Mouse (Mus musculus): ENCODE data around the gene Dnah3. TPM values are rescaled to one million over a fixed set of nuclear protein-coding genes. Genes with fewer than 3 reads are reported as not detected.

Dnah3 gene
- polyA plus RNA-seq, 1 experiment from 2014 or later: 0.01 TPM

DNA sequence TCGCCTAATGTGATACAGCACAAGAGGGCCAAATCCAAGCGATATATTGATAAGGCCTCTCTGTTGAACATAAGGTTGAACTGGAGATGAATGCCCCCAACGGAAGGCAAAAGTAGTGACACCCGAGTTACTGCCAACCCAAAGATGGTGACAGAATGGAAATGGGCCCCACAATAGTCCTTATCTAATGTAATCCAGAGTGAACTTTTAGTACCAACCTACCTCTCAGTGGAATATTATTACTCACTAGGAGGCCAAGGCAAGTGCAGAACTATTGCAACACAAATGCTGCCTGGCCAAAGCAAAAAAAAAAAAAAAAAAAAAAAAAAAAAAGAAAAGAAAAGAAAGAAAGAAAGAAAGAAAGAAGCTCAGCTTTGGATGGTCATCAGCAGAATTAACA is 202.3 kb downstream of the Dnah3 start:
- no peak overlapping the region for H3K9ac ChIP-seq
- no peak overlapping the region for H3K4me2 ChIP-seq
- H3K9me3 ChIP-seq: no peaks in the 10 kb centered on the region
- H3K36me3 ChIP-seq: no peaks in the 10 kb centered on the region
- H3K4me1 ChIP-seq: no peaks in the 10 kb centered on the region
- H3K27ac ChIP-seq: no peak overlapping the region
- ATAC-seq (ENCODE audit: insufficient read depth, low FRiP score, low read depth): no peak
- WGBS: 87% methylated on average over 4 of the region's 4 CpGs
- H3K4me3 ChIP-seq (replicated peaks): no peak overlapping the region
- no peaks in the 10 kb centered on the region for H3K27me3 ChIP-seq (replicated peaks)

DNA sequence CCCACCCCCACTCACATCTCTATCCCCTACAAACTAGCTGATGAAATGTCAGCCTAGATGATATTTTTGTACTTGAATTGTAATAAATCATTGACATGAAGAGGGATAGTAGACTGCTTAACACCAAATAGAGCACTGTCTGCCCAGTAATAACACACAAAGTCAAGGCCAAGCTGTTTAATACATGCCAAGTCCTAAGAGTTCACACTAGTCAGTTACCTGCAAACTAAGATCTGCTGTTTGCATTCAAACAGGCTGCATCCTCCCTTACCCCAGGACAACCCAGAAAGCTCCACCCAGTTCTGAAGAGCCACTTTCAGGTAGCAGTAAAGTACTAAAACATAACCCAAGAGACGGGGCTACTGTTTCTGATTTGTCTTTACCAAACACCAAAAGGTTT is 202.9 kb downstream of the Dnah3 start:
- ATAC-seq (ENCODE audit: insufficient read depth, low FRiP score, low read depth): no peak
- WGBS: 91% methylated on average over 1 of the region's 1 CpGs
- Histone ChIP-seq H3K27me3 (replicated peaks) (no peaks in the 10 kb centered on the region), H3K27ac (no peak overlapping the region), H3K4me2 (no peak overlapping the region), H3K9ac (no peak overlapping the region), H3K9me3 (no peaks in the 10 kb centered on the region), H3K4me3 (replicated peaks) (no peak overlapping the region), H3K4me1 (no peaks in the 10 kb centered on the region), H3K36me3 (no peaks in the 10 kb centered on the region)

DNA sequence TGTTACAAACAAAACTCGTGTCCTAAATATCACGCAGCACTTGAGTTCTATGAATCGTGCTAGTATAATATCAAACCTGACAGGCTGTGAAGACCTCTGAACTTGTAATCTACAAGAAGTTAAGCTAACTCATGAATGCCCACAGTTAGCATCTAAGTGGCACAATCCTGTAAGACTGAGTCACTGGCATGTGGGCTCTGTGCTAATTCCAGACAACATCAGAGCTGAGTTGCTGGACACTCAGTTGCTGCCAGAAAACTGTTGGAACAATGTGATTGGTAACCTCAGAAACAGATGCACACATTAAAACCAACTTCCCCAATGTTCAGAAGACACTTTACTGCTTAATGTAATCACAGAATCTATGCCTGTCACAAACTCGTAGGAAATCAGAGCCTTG is 207.2 kb downstream of the Dnah3 start:
- 85% methylated on average over 4 of the region's 4 CpGs for WGBS
- no peaks in the 10 kb centered on the region for H3K4me1 ChIP-seq
- H3K9me3 ChIP-seq: no peaks in the 10 kb centered on the region
- no peak overlapping the region for H3K4me2 ChIP-seq
- H3K4me3 ChIP-seq (replicated peaks): no peak overlapping the region
- no peak overlapping the region for H3K9ac ChIP-seq
- ATAC-seq (ENCODE audit: insufficient read depth, low FRiP score, low read depth): no peak
- no peak overlapping the region for H3K27ac ChIP-seq
- H3K36me3 ChIP-seq: no peaks in the 10 kb centered on the region
- no peaks in the 10 kb centered on the region for H3K27me3 ChIP-seq (replicated peaks)

DNA sequence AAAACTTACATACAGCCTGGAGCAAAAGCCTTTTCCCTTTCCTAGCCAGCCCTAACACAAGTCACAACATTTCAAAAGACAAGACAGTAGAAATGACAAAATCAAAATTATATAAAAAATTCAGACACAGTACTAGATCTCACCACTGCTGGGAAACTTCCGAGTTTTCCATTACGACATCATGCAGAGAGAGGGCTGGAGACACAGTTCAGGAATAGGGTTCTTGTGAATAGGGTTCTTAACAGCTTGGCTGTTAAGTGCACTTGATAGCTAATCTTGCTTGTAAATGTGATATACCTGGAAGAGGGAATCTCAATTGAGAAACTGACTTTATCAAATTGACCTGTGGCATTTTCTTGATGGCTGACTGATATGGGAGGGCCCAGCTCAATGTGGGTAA is 213.9 kb downstream of the Dnah3 start:
- H3K27me3 ChIP-seq (replicated peaks): no peaks in the 10 kb centered on the region
- no peak overlapping the region for H3K4me3 ChIP-seq (replicated peaks)
- 97% methylated on average over 2 of the region's 2 CpGs for WGBS
- no peak overlapping the region for H3K4me2 ChIP-seq
- no peak overlapping the region for H3K9ac ChIP-seq
- 0 out of 2 replicates have a peak, but pooled peaks cover 3% of the 10 kb centered on the region for H3K36me3 ChIP-seq
- no peak for ATAC-seq (ENCODE audit: insufficient read depth, low FRiP score, low read depth)
- H3K4me1 ChIP-seq: no peaks in the 10 kb centered on the region
- H3K9me3 ChIP-seq: no peaks in the 10 kb centered on the region
- H3K27ac ChIP-seq: no peak overlapping the region

DNA sequence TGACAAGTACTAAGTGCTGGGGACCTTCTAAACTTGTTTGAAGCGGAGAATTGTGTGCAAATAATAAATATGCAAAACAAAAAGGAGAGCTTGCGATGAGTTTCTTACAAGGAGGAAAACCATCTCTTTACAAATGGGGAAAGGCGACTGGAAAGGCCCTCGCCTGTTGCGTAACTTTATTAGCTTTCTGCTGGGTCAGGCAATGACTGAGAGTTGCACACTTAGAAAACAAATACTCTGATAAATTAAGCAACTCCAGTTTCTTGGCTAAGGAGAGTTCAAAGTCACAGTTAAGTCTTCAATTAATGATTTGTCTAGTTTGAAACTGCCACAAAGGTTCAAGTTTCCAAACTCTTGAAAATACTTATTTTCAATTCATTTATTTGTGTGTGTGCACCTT is 214.7 kb downstream of the Dnah3 start:
- H3K9ac ChIP-seq: no peak overlapping the region
- H3K4me3 ChIP-seq (replicated peaks): no peak overlapping the region
- H3K4me1 ChIP-seq: no peaks in the 10 kb centered on the region
- H3K4me2 ChIP-seq: no peak overlapping the region
- ATAC-seq (ENCODE audit: insufficient read depth, low FRiP score, low read depth): no peak
- no peaks in the 10 kb centered on the region for H3K9me3 ChIP-seq
- H3K36me3 ChIP-seq: 0 out of 2 replicates have a peak, but pooled peaks cover 3% of the 10 kb centered on the region
- H3K27me3 ChIP-seq (replicated peaks): no peaks in the 10 kb centered on the region
- H3K27ac ChIP-seq: no peak overlapping the region
- 83% methylated on average over 5 of the region's 5 CpGs for WGBS

DNA sequence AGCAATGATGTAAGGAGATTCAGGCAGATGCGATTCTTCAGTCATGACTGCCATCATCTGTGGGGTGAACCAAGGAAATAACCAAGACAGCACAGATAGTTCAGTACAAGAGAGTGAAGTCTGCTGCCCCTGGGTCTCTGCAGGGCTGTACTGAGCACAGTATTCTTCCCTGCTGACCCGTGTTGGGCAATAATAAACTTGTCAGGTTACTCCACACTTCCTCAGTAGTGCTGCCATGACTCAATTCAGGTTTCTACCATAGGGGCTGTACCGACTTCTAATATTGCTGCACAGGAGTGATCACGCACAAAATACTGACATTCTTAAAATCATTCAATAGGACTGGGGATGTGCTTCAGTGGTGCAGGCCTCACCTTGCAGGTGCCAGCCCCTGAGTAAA is 215.9 kb downstream of the Dnah3 start:
- Histone ChIP-seq H3K4me3 (replicated peaks) (no peak overlapping the region), H3K9me3 (no peaks in the 10 kb centered on the region), H3K9ac (no peak overlapping the region), H3K27me3 (replicated peaks) (no peaks in the 10 kb centered on the region), H3K36me3 (0 out of 2 replicates have a peak, but pooled peaks cover 3% of the 10 kb centered on the region), H3K27ac (no peak overlapping the region), H3K4me2 (no peak overlapping the region), H3K4me1 (no peaks in the 10 kb centered on the region)
- 91% methylated on average over 4 of the region's 4 CpGs for WGBS
- no peak for ATAC-seq (ENCODE audit: insufficient read depth, low FRiP score, low read depth)

DNA sequence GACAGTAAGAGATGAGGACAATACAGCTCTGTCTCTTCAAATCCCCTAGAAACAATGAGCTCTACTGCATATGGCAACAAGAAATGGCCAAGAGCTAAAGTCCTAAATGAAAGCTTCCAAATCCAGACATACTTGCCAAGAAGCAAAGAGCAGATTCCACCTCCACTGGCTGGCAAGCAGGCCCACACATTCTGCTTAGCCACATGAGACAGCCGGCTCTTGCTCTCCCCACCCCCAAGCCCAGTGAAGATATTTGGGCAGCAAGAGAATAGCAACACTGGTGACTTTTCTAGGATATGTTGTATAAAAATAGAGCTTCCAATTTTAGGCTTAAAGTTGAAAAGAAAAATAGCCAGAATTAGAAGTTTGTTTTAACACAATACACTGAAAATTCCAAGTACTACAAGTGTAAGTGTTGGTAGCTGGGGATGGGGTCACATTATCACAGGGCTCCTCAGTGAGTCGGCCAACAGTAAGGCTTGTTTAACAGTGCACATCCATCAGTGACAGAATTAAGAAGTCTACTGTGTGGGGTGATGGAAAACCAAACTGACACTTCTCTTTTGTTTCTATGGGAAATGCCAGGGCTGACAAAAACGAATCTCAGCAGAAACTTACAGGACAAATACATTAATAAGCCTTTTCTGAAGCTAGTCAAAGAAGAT is 219.2 kb downstream of the Dnah3 start:
- H3K9me3 ChIP-seq: no peaks in the 10 kb centered on the region
- no peak overlapping the region for H3K4me2 ChIP-seq
- 35% methylated on average over 3 of the region's 3 CpGs for WGBS
- 0 out of 2 replicates have a peak, but pooled peaks cover 3% of the 10 kb centered on the region for H3K36me3 ChIP-seq
- H3K4me1 ChIP-seq: no peaks in the 10 kb centered on the region
- H3K9ac ChIP-seq: no peak overlapping the region
- ATAC-seq (ENCODE audit: insufficient read depth, low FRiP score, low read depth): no peak
- no peak overlapping the region for H3K27ac ChIP-seq
- no peaks in the 10 kb centered on the region for H3K27me3 ChIP-seq (replicated peaks)
- no peak overlapping the region for H3K4me3 ChIP-seq (replicated peaks)

DNA sequence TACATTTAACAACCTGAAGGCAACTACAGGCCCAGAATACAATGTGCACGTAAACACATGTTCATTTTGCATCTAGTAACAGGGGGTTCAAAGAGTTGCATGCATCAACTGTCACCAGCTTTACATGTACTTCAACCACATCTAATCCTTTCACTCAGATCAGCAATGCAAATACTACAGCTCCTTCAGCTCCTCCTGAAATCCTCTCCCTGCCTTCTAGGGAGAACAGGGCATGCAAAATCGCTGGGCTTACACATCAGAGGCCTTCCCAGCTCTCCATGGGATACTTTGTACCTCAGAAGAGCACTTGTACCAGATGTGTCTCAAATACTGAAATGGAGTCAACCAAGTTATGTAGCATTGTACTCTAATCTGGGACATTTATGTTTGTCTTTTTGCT is 222.0 kb downstream of the Dnah3 start:
- no peak for ATAC-seq (ENCODE audit: insufficient read depth, low FRiP score, low read depth)
- H3K27me3 ChIP-seq (replicated peaks): no peaks in the 10 kb centered on the region
- no peaks in the 10 kb centered on the region for H3K4me1 ChIP-seq
- H3K4me2 ChIP-seq: no peak overlapping the region
- 69% methylated on average over 2 of the region's 2 CpGs for WGBS
- H3K27ac ChIP-seq: no peak overlapping the region
- no peaks in the 10 kb centered on the region for H3K36me3 ChIP-seq
- H3K9ac ChIP-seq: no peak overlapping the region
- H3K4me3 ChIP-seq (replicated peaks): no peak overlapping the region
- no peaks in the 10 kb centered on the region for H3K9me3 ChIP-seq

Other genes starting within 250 kb of the Dnah3 start
- gene Lyrm1, start 199.4 kb downstream of the Dnah3 start, polyA plus RNA-seq (2015; fragmentation: Nextera tagmentation; extraction: Ambion mirVana): 6.9 and 7.8 TPM in 2 replicates
- gene Dcun1d3, start 199.0 kb downstream of the Dnah3 start, polyA plus RNA-seq (2015; fragmentation: Nextera tagmentation; extraction: Ambion mirVana): 9.0 and 9.8 TPM in 2 replicates
- 33.2 and 45.4 TPM in 2 replicates for gene Tmem159, start 7.1 kb upstream of the Dnah3 start, polyA plus RNA-seq (2015; fragmentation: Nextera tagmentation; extraction: Ambion mirVana)
- 0.15 TPM in 1 of 2 replicates, not detected in the other for gene Zp2, start 50.0 kb upstream of the Dnah3 start, polyA plus RNA-seq (2015; fragmentation: Nextera tagmentation; extraction: Ambion mirVana)
- 2.7 and 3.2 TPM in 2 replicates for gene Anks4b, start 78.6 kb upstream of the Dnah3 start, polyA plus RNA-seq (2015; fragmentation: Nextera tagmentation; extraction: Ambion mirVana)
- 5.2 and 6.7 TPM in 2 replicates for gene Crym, start 106.8 kb upstream of the Dnah3 start, polyA plus RNA-seq (2015; fragmentation: Nextera tagmentation; extraction: Ambion mirVana)
- gene Abca14, start 108.7 kb upstream of the Dnah3 start, polyA plus RNA-seq (2015; fragmentation: Nextera tagmentation; extraction: Ambion mirVana): not detected in 2 replicates
- not detected in 2 replicates for gene Abca15, start 233.4 kb upstream of the Dnah3 start, polyA plus RNA-seq (2015; fragmentation: Nextera tagmentation; extraction: Ambion mirVana)